Comparison of ENCODE assay signal across 8 mouse cellular contexts in genomic region chr3:104674329-104675220, GRCm38 (mm10). TPM values are rescaled to one million over a fixed set of nuclear protein-coding genes. Genes with fewer than 3 reads are reported as not detected.
DNase-seq lines count a peak whose midpoint lies in the region; ATAC-seq and TF ChIP-seq lines count a peak whose summit lies in the region.

No protein-coding gene starts in this region.

- no peak for TF ChIP-seq CTCF in forebrain, postnatal 0 days (IDR thresholded peaks at IDR 0.05; ENCODE audit: low read depth)

- peak overlapping the region; percentile 35 for H3K4me3 ChIP-seq in forebrain, postnatal 0 days (ENCODE audit: low read depth, low read length)
- peak overlapping the region; percentile 45 for H3K4me3 ChIP-seq in intestine, embryonic 16.5 days (ENCODE audit: low read length)
- peak overlapping the region; percentile 41 for H3K4me3 ChIP-seq in lung, embryonic 15.5 days
- peak overlapping the region; percentile 44 for H3K4me3 ChIP-seq in stomach, embryonic 16.5 days (replicated peaks; ENCODE audit: low read length)

- 41% methylated on average over 14 of the region's 14 CpGs for WGBS in forebrain, postnatal 0 days
- WGBS in intestine, embryonic 16.5 days = 14% methylated on average over 14 of the region's 14 CpGs
- WGBS in lung, embryonic 15.5 days = 11% methylated on average over 14 of the region's 14 CpGs
- 11% methylated on average over 14 of the region's 14 CpGs for WGBS in stomach, embryonic 16.5 days

- H3K36me3 ChIP-seq in forebrain, postnatal 0 days (ENCODE audit: insufficient read depth) = no peaks in the 10 kb centered on the region
- H3K36me3 ChIP-seq in intestine, embryonic 16.5 days (ENCODE audit: control insufficient read depth, insufficient read depth, low read length) = no peaks in the 10 kb centered on the region
- H3K36me3 ChIP-seq in lung, embryonic 15.5 days = no peaks in the 10 kb centered on the region
- H3K36me3 ChIP-seq in stomach, embryonic 16.5 days (ENCODE audit: control insufficient read depth, insufficient read depth, low read length) = no peaks in the 10 kb centered on the region

- ATAC-seq in cerebellum, adult (ENCODE audit: insufficient number of reproducible peaks, low FRiP score, low TSS enrichment) = no peak; the same call in 1 of the 2 replicates
- peak; percentile 6; the same call in 1 of the 2 replicates for ATAC-seq in forebrain, postnatal 0 days
- peak; percentile 62 for ATAC-seq in intestine, embryonic 16.5 days
- no peak for ATAC-seq in lung, embryonic 15.5 days (ENCODE audit: borderline replicate concordance, extremely low read depth, low FRiP score, low TSS enrichment)
- ATAC-seq in stomach, embryonic 16.5 days (ENCODE audit: insufficient read depth, low FRiP score) = peak; percentile 2; the same call in 1 of the 2 replicates
- no peak for ATAC-seq in granulocyte monocyte progenitor cell, adult 5-6 weeks (replicated peaks; ENCODE audit: poor library complexity, severe bottlenecking)

- no peaks in the 10 kb centered on the region for H3K27me3 ChIP-seq in forebrain, postnatal 0 days (ENCODE audit: insufficient read depth, low read length)
- no peaks in the 10 kb centered on the region for H3K27me3 ChIP-seq in intestine, embryonic 16.5 days (replicated peaks; ENCODE audit: control insufficient read depth, insufficient read depth, low read length)
- no peaks in the 10 kb centered on the region for H3K27me3 ChIP-seq in lung, embryonic 15.5 days
- no peaks in the 10 kb centered on the region for H3K27me3 ChIP-seq in stomach, embryonic 16.5 days (ENCODE audit: control insufficient read depth, insufficient read depth, low read length)

- DNase-seq in cerebellum, adult 11-12 months = peak; percentile 29
- peak; percentile 64 for DNase-seq in adipocyte (ENCODE audit: low spot score)
- DNase-seq in forebrain, postnatal 0 days = no peak

- H3K4me2 ChIP-seq in forebrain, postnatal 0 days (ENCODE audit: low read depth) = peak overlapping the region; percentile 61
- peak overlapping the region; percentile 73 for H3K4me2 ChIP-seq in intestine, embryonic 16.5 days (ENCODE audit: low read depth, low read length)
- peak overlapping the region; percentile 77 for H3K4me2 ChIP-seq in lung, embryonic 15.5 days
- H3K4me2 ChIP-seq in stomach, embryonic 16.5 days (ENCODE audit: low read depth, low read length) = peak overlapping the region; percentile 86

- H3K9ac ChIP-seq in forebrain, postnatal 0 days = peak overlapping the region; percentile 48
- peak overlapping the region; percentile 50 for H3K9ac ChIP-seq in intestine, embryonic 16.5 days (ENCODE audit: low read depth, low read length)
- peak overlapping the region; percentile 19; the same call in 1 of the 2 replicates for H3K9ac ChIP-seq in lung, embryonic 15.5 days
- H3K9ac ChIP-seq in stomach, embryonic 16.5 days (ENCODE audit: low read length) = peak overlapping the region; percentile 67

- H3K4me1 ChIP-seq in forebrain, postnatal 0 days (ENCODE audit: insufficient read depth) = peaks cover 6% of the 10 kb centered on the region; the same call in 1 of the 2 replicates
- H3K4me1 ChIP-seq in intestine, embryonic 16.5 days (ENCODE audit: control insufficient read depth, insufficient read depth, low read length) = peaks cover 32% of the 10 kb centered on the region
- H3K4me1 ChIP-seq in lung, embryonic 15.5 days = peaks cover 27% of the 10 kb centered on the region
- H3K4me1 ChIP-seq in stomach, embryonic 16.5 days (ENCODE audit: control insufficient read depth, insufficient read depth, low read length) = peaks cover 33% of the 10 kb centered on the region

- no peak overlapping the region for H3K27ac ChIP-seq in forebrain, postnatal 0 days (ENCODE audit: low read depth, low read length)
- peak overlapping the region; percentile 86 for H3K27ac ChIP-seq in intestine, embryonic 16.5 days (ENCODE audit: low read length)
- no peak overlapping the region for H3K27ac ChIP-seq in lung, embryonic 15.5 days
- peak overlapping the region; percentile 82 for H3K27ac ChIP-seq in stomach, embryonic 16.5 days (ENCODE audit: low read length)

- no peaks in the 10 kb centered on the region for H3K9me3 ChIP-seq in forebrain, postnatal 0 days (ENCODE audit: low read length)
- H3K9me3 ChIP-seq in intestine, embryonic 16.5 days (ENCODE audit: control insufficient read depth, low read length) = no peaks in the 10 kb centered on the region
- no peaks in the 10 kb centered on the region for H3K9me3 ChIP-seq in lung, embryonic 15.5 days
- no peaks in the 10 kb centered on the region for H3K9me3 ChIP-seq in stomach, embryonic 16.5 days (replicated peaks; ENCODE audit: control insufficient read depth, low read length)

RNA-seq across cellular contexts. Expression of gene Slc16a1, which starts 36.1 kb away (rescaled TPM):
- 32.1 and 33.4 TPM in 2 replicates for total RNA-seq in forebrain, postnatal 0 days (2014; rRNA removed)
- polyA plus RNA-seq in forebrain, postnatal 0 days (2015; fragmentation: Nextera tagmentation; extraction: Ambion mirVana) = 17.4 and 20.2 TPM in 2 replicates
- 48.3 and 48.8 TPM in 2 replicates for polyA plus RNA-seq in intestine, embryonic 16.5 days (2015; fragmentation: Nextera tagmentation; extraction: Ambion mirVana)
- polyA plus RNA-seq in lung, embryonic 15.5 days (2015; fragmentation: Nextera tagmentation; extraction: Ambion mirVana) = 29.1 and 29.5 TPM in 2 replicates
- 36.6 and 36.8 TPM in 2 replicates for polyA plus RNA-seq in stomach, embryonic 16.5 days (2015; fragmentation: Nextera tagmentation; extraction: Ambion mirVana)
- 36.4 and 42.5 TPM in 2 replicates for total RNA-seq in granulocyte monocyte progenitor cell, adult 5-6 weeks (2014; fragmentation: Nextera tagmentation)
- 85.3 and 88.6 TPM in 2 replicates for total RNA-seq in granulocyte monocyte progenitor cell, adult 5-6 weeks (2017)

Comparison
In these comparisons a context has a peak if more than half of its experiments do, and no peak if none do; other contexts are left out.
1. ATAC-seq: peak in forebrain, postnatal 0 days (single experiment), intestine, embryonic 16.5 days (single experiment) and stomach, embryonic 16.5 days (single experiment); none in cerebellum, adult (single experiment), lung, embryonic 15.5 days (single experiment) and granulocyte monocyte progenitor cell, adult 5-6 weeks (single experiment).
2. H3K27ac ChIP-seq: peak in intestine, embryonic 16.5 days (single experiment) and stomach, embryonic 16.5 days (single experiment); none in forebrain, postnatal 0 days (single experiment) and lung, embryonic 15.5 days (single experiment).
3. Peak in every context shown above with its lines, with median percentiles within 50 percentile points of each other: H3K4me2 ChIP-seq, H3K4me3 ChIP-seq and H3K9ac ChIP-seq.